Comparison of ENCODE assay signal across 8 mouse cellular contexts in genomic region chr17:17625887-17626679, GRCm38 (mm10). TPM values are rescaled to one million over a fixed set of nuclear protein-coding genes. Genes with fewer than 3 reads are reported as not detected.
DNase-seq lines count a peak whose midpoint lies in the region; ATAC-seq and TF ChIP-seq lines count a peak whose summit lies in the region.

No protein-coding gene starts in this region.

- peak overlapping the region; percentile 85 for H3K4me3 ChIP-seq in kidney, adult 2 months (ENCODE audit: insufficient read depth, low read depth, low read length)
- peak overlapping the region; percentile 73 for H3K4me3 ChIP-seq in hindbrain, embryonic 12.5 days
- H3K4me3 ChIP-seq in midbrain, postnatal 0 days (ENCODE audit: low read depth, low read length): peak overlapping the region; percentile 89

- H3K4me1 ChIP-seq in kidney, adult 2 months (ENCODE audit: control insufficient read depth, insufficient read depth, low read length): peaks cover 6% of the 10 kb centered on the region
- H3K4me1 ChIP-seq in hindbrain, embryonic 12.5 days: peaks cover 8% of the 10 kb centered on the region
- H3K4me1 ChIP-seq in midbrain, postnatal 0 days (ENCODE audit: insufficient read depth, low read length): peaks cover 5% of the 10 kb centered on the region; the same call in 1 of the 2 replicates

- H3K36me3 ChIP-seq in kidney, adult 2 months (ENCODE audit: control insufficient read depth, insufficient read depth, low read length): no peaks in the 10 kb centered on the region
- no peaks in the 10 kb centered on the region for H3K36me3 ChIP-seq in hindbrain, embryonic 12.5 days
- no peaks in the 10 kb centered on the region for H3K36me3 ChIP-seq in midbrain, postnatal 0 days (ENCODE audit: insufficient read depth, low read length)

- peak overlapping the region; percentile 94; the same call in 1 of the 2 replicates for H3K9ac ChIP-seq in hindbrain, embryonic 12.5 days
- peak overlapping the region; percentile 94; the same call in 1 of the 2 replicates for H3K9ac ChIP-seq in midbrain, postnatal 0 days (replicated peaks; ENCODE audit: low read length, poor library complexity, severe bottlenecking)

- ATAC-seq in hindbrain, embryonic 12.5 days (ENCODE audit: low FRiP score): no peak
- no peak for ATAC-seq in midbrain, postnatal 0 days (ENCODE audit: low FRiP score)

- H3K27me3 ChIP-seq in kidney, adult 2 months (replicated peaks; ENCODE audit: control insufficient read depth, insufficient read depth, low read length): no peaks in the 10 kb centered on the region
- H3K27me3 ChIP-seq in hindbrain, embryonic 12.5 days: no peaks in the 10 kb centered on the region
- H3K27me3 ChIP-seq in midbrain, postnatal 0 days (ENCODE audit: insufficient read depth, low read length): no peaks in the 10 kb centered on the region

- no peak for TF ChIP-seq POLR2A in kidney, adult 2 months (IDR thresholded peaks at IDR 0.05; ENCODE audit: low read depth, low read length)

- DNase-seq in kidney, adult 2 months: no peak
- DNase-seq in kidney, postnatal 36 days: no peak
- DNase-seq in NIH3T3 (ENCODE audit: low read depth): peak; percentile 22
- DNase-seq in midbrain, postnatal 0 days (ENCODE audit: low spot score): no peak
- DNase-seq in thymus, postnatal 36 days: no peak
- no peak for DNase-seq in thymus, postnatal 25 days
- DNase-seq in layer of hippocampus, postnatal 36 days: no peak

- peak overlapping the region; percentile 96 for H3K27ac ChIP-seq in kidney, adult 2 months (ENCODE audit: insufficient read depth, low read depth, low read length)
- peak overlapping the region; percentile 100 for H3K27ac ChIP-seq in hindbrain, embryonic 12.5 days
- H3K27ac ChIP-seq in midbrain, postnatal 0 days (ENCODE audit: low read depth, low read length): peak overlapping the region; percentile 99

- 44% methylated on average over 7 of the region's 7 CpGs for WGBS in kidney, adult 2 months
- 52% methylated on average over 7 of the region's 7 CpGs for WGBS in hindbrain, embryonic 12.5 days
- 45% methylated on average over 7 of the region's 7 CpGs for WGBS in midbrain, postnatal 0 days

- no peaks in the 10 kb centered on the region for H3K9me3 ChIP-seq in hindbrain, embryonic 12.5 days (replicated peaks)
- H3K9me3 ChIP-seq in midbrain, postnatal 0 days (ENCODE audit: low read length): no peaks in the 10 kb centered on the region

- no peak for TF ChIP-seq CTCF in kidney, adult 2 months (conservative IDR thresholded peaks at IDR 0.05; ENCODE audit: insufficient read depth, insufficient read length, low read depth, low read length)
- TF ChIP-seq CTCF in midbrain, postnatal 0 days (IDR thresholded peaks at IDR 0.05): no peak

- peak overlapping the region; percentile 68 for H3K4me2 ChIP-seq in hindbrain, embryonic 12.5 days (replicated peaks)
- peak overlapping the region; percentile 55 for H3K4me2 ChIP-seq in midbrain, postnatal 0 days (ENCODE audit: low read depth, low read length, poor library complexity, severe bottlenecking)

RNA-seq across cellular contexts. Expression of gene Lnpep, which starts 1.2 kb away (rescaled TPM):
- polyA plus RNA-seq in kidney, adult 2 months (2012; rRNA removed): 7.9 and 11.0 TPM in 2 replicates
- 10.1 and 10.3 TPM in 2 replicates for polyA plus RNA-seq in hindbrain, embryonic 12.5 days (2016; fragmentation: Nextera tagmentation; extraction: Ambion mirVana)
- 24.5 and 31.2 TPM in 2 replicates for total RNA-seq in midbrain, postnatal 0 days (2014; rRNA removed)
- polyA plus RNA-seq in midbrain, postnatal 0 days (2015; fragmentation: Nextera tagmentation; extraction: Ambion mirVana): 4.5 and 6.2 TPM in 2 replicates
- total RNA-seq in layer of hippocampus, postnatal 36 days (2021): 100 to 1,000 TPM; 106 TPM
